Mouse (Mus musculus) adrenal gland, postnatal 4 days (tissue): Measurements from ENCODE around the gene Ppp1ca. TPM values are rescaled to one million over a fixed set of nuclear protein-coding genes. Genes with fewer than 3 reads are reported as not detected.

ENCODE experiments used
- DNase-seq, 2 experiments: peaks; one replicate each; pipeline ENCODE4 v3.0.0; 2021 to 2022; ENCODE audit warnings: low spot score in 2 of 2, mixed read lengths in 2 of 2
- total RNA-seq, 2 experiments: library from RNA; stranded (reverse); gene quantifications; 2 replicates each; pipeline ENCODE4 v1.2.3; 2021

Ppp1ca gene
- total RNA-seq, 2 experiments from 2014 or later = 464 to 467 TPM

- no peak for DNase-seq
Observed at GRCm38 (mm10) chr19:4183689-4184088, 8.2 kb upstream of the Ppp1ca start.

- DNase-seq = no peak
Observed at GRCm38 (mm10) chr19:4184976-4185975, 6.6 kb upstream of the Ppp1ca start.

GRCm38 (mm10) chr19:4187303-4187702, 4.6 kb upstream of the Ppp1ca start:
- DNase-seq = no peak

GRCm38 (mm10) chr19:4189051-4189620, 2.7 kb upstream of the Ppp1ca start:
- DNase-seq = no peak

GRCm38 (mm10) chr19:4190831-4191334, 982 bp upstream of the Ppp1ca start, which contains the start of gene Tbc1d10c:
Gene Tbc1d10c (minus strand): TSS chr19:4191284.
- no peak for DNase-seq

- DNase-seq = no peak
Observed at GRCm38 (mm10) chr19:4192251-4192985, 553 bp downstream of the Ppp1ca start.

GRCm38 (mm10) chr19:4193129-4193528, 1.3 kb downstream of the Ppp1ca start:
- DNase-seq = no peak

GRCm38 (mm10) chr19:4194021-4194724, 2.3 kb downstream of the Ppp1ca start:
- no peak for DNase-seq

- DNase-seq = no peak
Observed at GRCm38 (mm10) chr19:4194776-4195650, 3.1 kb downstream of the Ppp1ca start.

- no peak for DNase-seq
Observed at GRCm38 (mm10) chr19:4196048-4196447, 4.2 kb downstream of the Ppp1ca start.

- DNase-seq = no peak
Observed at GRCm38 (mm10) chr19:4196548-4196947, 4.7 kb downstream of the Ppp1ca start.

GRCm38 (mm10) chr19:4197180-4197579, 5.3 kb downstream of the Ppp1ca start:
- no peak for DNase-seq

- DNase-seq = peak; percentile 86 to 89
Observed at GRCm38 (mm10) chr19:4201291-4201909, 9.5 kb downstream of the Ppp1ca start, which contains the start of gene Rad9a. Gene Rad9a (minus strand): TSS chr19:4201662.

- no peak for DNase-seq
Observed at GRCm38 (mm10) chr19:4202149-4202548, 10.3 kb downstream of the Ppp1ca start.

GRCm38 (mm10) chr19:4203148-4203547, 11.3 kb downstream of the Ppp1ca start:
- DNase-seq = no peak

- no peak for DNase-seq
Observed at GRCm38 (mm10) chr19:4203604-4204326, 11.9 kb downstream of the Ppp1ca start.

- DNase-seq = no peak
Observed at GRCm38 (mm10) chr19:4204889-4205288, 13.0 kb downstream of the Ppp1ca start.

GRCm38 (mm10) chr19:4206971-4207370, 15.1 kb downstream of the Ppp1ca start:
- peak in 1 of 2 experiments; percentile 64 for DNase-seq
